Mouse (Mus musculus) gastrocnemius, postnatal 36 days (tissue): ENCODE measurements around the gene Josd1. TPM values are rescaled to one million over a fixed set of nuclear protein-coding genes. Genes with fewer than 3 reads are reported as not detected.

Experiments used
- DNase-seq, 2 experiments: peaks; one replicate each; pipeline ENCODE4 v3.0.0; 2022
- intact Hi-C: fragments of 180-260 bp; cut with DNase I; formaldehyde crosslinking; loops from one replicate; pipeline ENCODE4 v1.15.1; 2025
- total RNA-seq, 2 experiments: library from RNA; stranded (reverse); gene quantifications; 2 replicates each; pipeline ENCODE4 v1.2.3; 2021

Gene Josd1
- total RNA-seq, 2 experiments from 2014 or later: 12.1 to 13.3 TPM

GRCm38 (mm10) chr15:79664666-79665065, 23.1 kb downstream of the Josd1 start:
- DNase-seq: no peak
- intact Hi-C loops: no loop called here

- intact Hi-C loops: no loop called here
- DNase-seq: no peak
These were observed 25.9 kb downstream of the Josd1 start for GRCm38 (mm10) chr15:79661852-79662251.

DNA sequence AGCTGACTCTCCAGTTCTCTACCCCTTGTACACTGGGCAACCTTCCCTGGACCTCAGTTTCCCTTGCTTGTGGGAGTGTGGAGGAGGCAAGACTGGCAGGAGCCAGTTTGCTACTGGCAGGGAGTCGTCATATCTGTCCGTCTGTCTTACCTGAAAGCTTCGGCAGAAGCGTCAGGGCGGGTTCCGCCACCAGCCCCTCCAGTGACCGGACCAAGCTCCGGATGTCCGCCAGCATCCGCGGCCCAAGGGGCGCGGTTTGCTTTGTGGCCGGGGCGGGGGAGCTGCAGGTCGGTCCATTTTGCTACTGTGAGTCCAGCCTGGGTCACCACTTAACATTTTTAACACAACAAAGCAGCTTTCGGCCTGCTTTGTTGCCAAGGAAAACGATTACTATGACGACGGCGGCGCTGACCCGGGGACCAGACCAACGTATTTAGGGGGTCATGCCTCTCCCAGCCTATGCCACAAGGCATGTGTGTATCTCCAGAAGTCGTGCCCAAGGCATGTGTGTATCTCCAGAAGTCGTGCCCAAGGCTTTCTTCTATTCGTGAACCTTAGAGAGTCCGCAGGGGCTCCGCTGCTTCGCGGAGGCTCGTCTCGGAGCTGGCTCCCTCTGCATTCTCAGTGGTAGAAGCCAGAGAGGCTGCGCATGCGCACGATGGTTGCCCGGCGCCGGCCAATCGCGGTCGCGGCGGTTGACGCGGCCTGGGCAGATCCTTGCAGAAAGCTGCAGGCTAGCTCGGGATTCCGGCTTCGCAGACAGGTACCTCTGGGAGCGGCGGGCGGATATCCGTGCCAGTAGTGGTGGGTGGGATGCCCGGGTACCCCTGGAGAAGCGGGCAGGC, 29.0 kb downstream of the Josd1 start, which contains the start of the genes Fam227a and Cby1:
Gene Fam227a (minus strand): TSS at position 426 of the 845 bp plus-strand sequence.
Gene Cby1 (plus strand): TSS at position 669 of the 845 bp plus-strand sequence.
- intact Hi-C loops: no loop called here
- peak; percentile 93 to 98 for DNase-seq

GRCm38 (mm10) chr15:79657837-79658530, 29.7 kb downstream of the Josd1 start:
- intact Hi-C loops: no loop called here
- DNase-seq: peak; percentile 76 to 78

DNA sequence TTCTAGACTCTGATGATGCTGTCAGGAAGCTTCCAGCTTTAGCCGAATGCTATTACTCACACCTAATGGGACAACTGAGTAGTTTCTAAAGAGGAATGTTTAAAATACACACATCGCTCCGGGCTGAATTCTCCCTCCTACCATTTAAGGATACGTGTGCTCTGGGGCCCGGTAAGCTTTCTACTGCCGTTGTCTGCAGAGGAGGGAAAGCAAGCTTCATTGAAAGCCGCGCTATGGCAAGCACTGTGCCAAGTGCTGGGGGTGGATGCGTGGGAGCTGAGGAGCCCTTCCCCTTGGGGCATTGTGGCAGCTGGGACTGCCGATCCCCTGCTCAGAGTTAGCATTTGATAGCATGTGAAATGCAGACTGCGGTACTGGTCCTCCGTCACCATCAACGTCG, 31.3 kb downstream of the Josd1 start:
- intact Hi-C loops: no loop called here

DNA sequence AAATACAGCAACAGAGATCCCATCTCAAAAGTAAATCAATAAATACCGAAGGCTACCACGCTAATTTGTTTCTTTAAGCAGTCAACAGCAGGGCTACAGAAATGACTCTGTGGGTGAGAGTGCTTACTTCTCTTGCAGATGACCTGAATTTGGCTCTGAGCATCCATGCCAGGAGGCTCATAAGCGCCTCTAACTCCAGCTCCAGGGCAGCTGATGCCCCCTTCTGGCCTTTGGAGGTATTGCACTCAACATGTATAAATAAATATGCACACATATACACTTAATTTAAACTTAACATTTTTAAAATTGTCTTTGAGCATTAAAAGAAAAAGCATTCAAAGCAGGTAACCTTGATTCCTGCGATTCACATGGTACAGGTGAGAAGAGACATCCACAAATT, 36.2 kb downstream of the Josd1 start:
- DNase-seq: no peak
- intact Hi-C loops: no loop called here

More for the DNA sequence above, 31.3 kb downstream of the Josd1 start:
- DNase-seq: no peak

DNA sequence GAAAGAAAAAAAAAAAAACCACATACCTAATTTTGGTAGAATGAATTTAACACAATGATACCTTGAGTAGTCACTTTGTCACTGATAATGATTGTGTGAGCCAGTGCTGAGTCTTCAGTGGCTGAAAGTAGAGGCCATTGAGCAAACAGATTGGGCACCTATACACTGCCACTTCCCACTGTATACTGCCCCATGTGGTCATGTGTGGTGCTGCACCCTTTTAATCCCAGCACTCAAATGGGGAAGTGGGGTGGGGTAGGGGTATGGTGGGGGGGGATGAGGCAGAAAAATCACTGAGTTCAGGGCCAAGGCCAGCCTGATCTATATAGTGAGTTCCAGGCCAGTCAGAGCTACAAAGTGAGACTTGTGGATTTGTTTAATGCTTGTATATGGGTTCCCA, 37.1 kb downstream of the Josd1 start:
- DNase-seq: no peak
- intact Hi-C loops: no loop called here

DNA sequence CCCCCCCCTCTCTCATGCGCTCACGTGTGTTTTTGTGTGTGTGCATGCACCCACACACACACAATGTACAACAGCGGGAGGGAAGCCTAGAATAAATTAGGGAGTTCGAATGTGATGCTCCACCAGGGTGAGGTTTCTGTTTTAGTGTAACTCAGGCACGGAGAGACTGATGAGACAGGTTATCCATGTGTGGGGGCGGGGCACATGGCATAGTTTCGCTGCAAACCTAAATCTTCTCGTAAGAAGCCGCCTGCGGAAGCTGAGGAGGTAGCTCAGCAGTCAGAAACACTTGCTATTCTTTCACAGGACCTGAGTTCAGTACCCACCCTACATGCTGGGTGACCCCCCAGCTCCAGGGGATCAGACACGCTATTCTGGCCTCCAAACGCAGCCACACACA, 39.6 kb downstream of the Josd1 start:
- no peak for DNase-seq
- intact Hi-C loops: no loop called here

DNA sequence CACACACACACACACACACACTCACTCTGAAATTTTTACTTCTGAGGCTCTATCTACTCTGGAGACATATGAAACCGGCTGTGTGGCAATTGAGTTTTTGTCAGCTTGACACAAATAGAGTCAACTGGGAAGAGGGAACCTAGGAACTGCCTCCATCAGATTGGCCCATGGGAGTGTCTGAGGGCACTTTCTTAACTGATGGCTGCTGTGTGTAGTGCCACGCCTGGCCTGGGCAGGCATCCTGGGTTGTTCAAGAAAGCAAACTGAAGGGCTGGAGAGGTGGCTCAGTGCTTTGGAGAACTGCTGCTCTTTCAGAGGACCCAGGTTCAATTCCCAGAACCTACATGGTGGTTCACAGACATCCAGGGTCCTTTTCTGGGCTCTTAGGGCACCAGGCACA, 42.2 kb downstream of the Josd1 start:
- intact Hi-C loops: no loop called here
- no peak for DNase-seq

- intact Hi-C loops: no loop called here
- DNase-seq: no peak
These were observed 46.4 kb downstream of the Josd1 start for GRCm38 (mm10) chr15:79641135-79641817.

DNA sequence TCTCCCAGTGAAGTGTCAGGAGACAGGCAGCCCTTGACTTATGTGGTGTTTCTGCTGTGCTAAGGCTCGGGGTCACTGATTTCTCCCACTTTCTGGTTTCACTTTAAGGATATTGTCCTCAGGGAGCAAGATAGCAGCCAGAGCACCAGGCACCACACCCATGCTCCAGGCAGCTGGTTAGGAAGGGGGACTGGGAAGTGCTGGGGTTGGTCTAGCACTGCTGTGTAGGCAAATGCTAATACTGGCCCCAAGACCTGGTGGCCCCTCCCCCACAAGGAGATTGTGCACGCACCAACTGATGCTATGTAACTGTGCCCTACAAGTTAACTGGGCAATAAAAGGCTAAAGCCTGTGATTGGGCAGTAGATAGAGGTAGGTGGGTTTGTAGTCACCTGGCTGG, 57.2 kb downstream of the Josd1 start:
- no peak for DNase-seq
- intact Hi-C loops: no loop called here

Other genes starting within 250 kb of the Josd1 start
- 10 to 100 TPM; 46.7 to 50.7 TPM for gene Csnk1e, start 232.4 kb downstream of the Josd1 start, total RNA-seq
- not detected for gene Kcnj4, start 182.7 kb downstream of the Josd1 start, total RNA-seq
- 1 to 10 TPM; 4.0 to 4.3 TPM for gene Kdelr3, start 171.5 kb downstream of the Josd1 start, total RNA-seq
- gene Ddx17, start 141.2 kb downstream of the Josd1 start, total RNA-seq: 10 to 100 TPM; 54.3 to 67.2 TPM
- not detected for gene Dmc1, start 82.8 kb downstream of the Josd1 start, total RNA-seq
- gene Fam227a, start 29.0 kb downstream of the Josd1 start, total RNA-seq: under 1 TPM; 0.81 to 0.87 TPM
- 10 to 100 TPM; 12.1 to 14.5 TPM for gene Cby1, start 28.7 kb downstream of the Josd1 start, total RNA-seq
- gene Tomm22, start 17.1 kb downstream of the Josd1 start, total RNA-seq: 10 to 100 TPM; 56.5 to 60.2 TPM
- gene Gtpbp1, start 2.9 kb upstream of the Josd1 start, total RNA-seq: 10 to 100 TPM; 22.5 to 24.2 TPM
- 10 to 100 TPM; 76.2 to 86.8 TPM for gene Sun2, start 54.6 kb upstream of the Josd1 start, total RNA-seq
- gene Dnal4, start 89.9 kb upstream of the Josd1 start, total RNA-seq: 1 to 10 TPM; 4.9 to 6.0 TPM
- gene Nptxr, start 116.8 kb upstream of the Josd1 start, total RNA-seq: under 1 TPM; 0.66 to 0.72 TPM
- gene Npcd, start 146.3 kb upstream of the Josd1 start, total RNA-seq: under 1 TPM in 1 of 2 experiments, not detected in 1; 0.26 TPM
- 10 to 100 TPM; 10.4 to 12.7 TPM for gene Cbx6, start 146.8 kb upstream of the Josd1 start, total RNA-seq
- gene Apobec3, start 203.7 kb upstream of the Josd1 start, total RNA-seq: 1 to 10 TPM; 2.7 to 4.7 TPM